Mouse (Mus musculus) liver, postnatal 0 days (tissue): Measurements from ENCODE around the gene Irf2bpl. TPM values are rescaled to one million over a fixed set of nuclear protein-coding genes. Genes with fewer than 3 reads are reported as not detected.
A peak's percentile ranks its signal among the peaks of the same experiment; 100 is the strongest.

Experiments used
- ATAC-seq: fragments of 200-750 bp; cut with Nextera tagmentation; 2 replicates; pipeline ENCODE4 v1.8.0; 2017; ENCODE audit warnings: mild to moderate bottlenecking, moderate library complexity
- DNase-seq: peaks from one replicate; pipeline ENCODE4 v3.0.0-alpha.2; 2016
- H3K27ac ChIP-seq: fragments of 300-500 bp; sonication (generic); 2 replicates; pipeline ENCODE4 v1.5.1; 2014; ENCODE audit warnings: antibody characterized with exemption, moderate library complexity, mild to moderate bottlenecking, low read depth
- H3K27me3 ChIP-seq: fragments of 300-500 bp; sonication (generic); 2 replicates; pipeline ENCODE4 v1.6.1; 2014; ENCODE audit warnings: low read length, control low read depth, mixed read lengths; ENCODE audit not compliant: insufficient read depth
- H3K36me3 ChIP-seq: fragments of 300-500 bp; sonication (generic); replicated peaks from 2 replicates; pipeline ENCODE4 v1.6.1; 2014; ENCODE audit warnings: mild to moderate bottlenecking, control low read depth, low read length, moderate library complexity, mixed read lengths; ENCODE audit not compliant: insufficient read depth
- H3K4me1 ChIP-seq: fragments of 300-500 bp; sonication (generic); 2 replicates; pipeline ENCODE4 v1.6.1; 2014; ENCODE audit warnings: antibody characterized with exemption, mild to moderate bottlenecking, control low read depth; ENCODE audit not compliant: insufficient read depth
- H3K4me2 ChIP-seq: fragments of 300-500 bp; sonication (generic); 2 replicates; pipeline ENCODE4 v1.6.1; 2014; ENCODE audit warnings: low read depth, mild to moderate bottlenecking, low read length, moderate library complexity, mixed read lengths
- H3K4me3 ChIP-seq: fragments of 300-500 bp; sonication (generic); 2 replicates; pipeline ENCODE4 v1.5.1; 2014; ENCODE audit warnings: low read depth, low read length
- H3K9ac ChIP-seq: fragments of 300-500 bp; sonication (generic); replicated peaks from 2 replicates; pipeline ENCODE4 v1.6.1; 2014; ENCODE audit warnings: mild to moderate bottlenecking, moderate library complexity
- H3K9me3 ChIP-seq: fragments of 300-500 bp; sonication (generic); 2 replicates; pipeline ENCODE4 v1.6.1; 2016; ENCODE audit warnings: mild to moderate bottlenecking, control low read depth, low read length, mixed read lengths
- CTCF ChIP-seq: sonication (generic); IDR thresholded peaks from 2 replicates; pipeline ENCODE4 v1.5.1; 2016; ENCODE audit warnings: antibody characterized with exemption, low read depth
- EP300 ChIP-seq: IDR thresholded peaks from 2 replicates; pipeline ENCODE4 v1.6.1; 2016; ENCODE audit warnings: antibody characterized with exemption, low read depth, mild to moderate bottlenecking
- WGBS: fragments of 180-500 bp; shearing (Covaris S2); extraction: QIAGEN DNeasy Blood & Tissue Kit; methylation state at CpG from one replicate; pipeline ENCODE4 v1.1.7; 2014; ENCODE audit not compliant: insufficient replicate concordance; 5-methylcytosine and 5-hydroxymethylcytosine counted together
- polyA plus RNA-seq: library from polyadenylated mRNA; unstranded; fragments of >200 nt; fragmentation: Nextera tagmentation; extraction: Ambion mirVana; gene quantifications from 2 replicates; pipeline ENCODE4 v1.2.1, GENCODE M21; 2015

The Irf2bpl gene
- polyA plus RNA-seq, 1 experiment from 2014 or later = 5.0 TPM

DNA sequence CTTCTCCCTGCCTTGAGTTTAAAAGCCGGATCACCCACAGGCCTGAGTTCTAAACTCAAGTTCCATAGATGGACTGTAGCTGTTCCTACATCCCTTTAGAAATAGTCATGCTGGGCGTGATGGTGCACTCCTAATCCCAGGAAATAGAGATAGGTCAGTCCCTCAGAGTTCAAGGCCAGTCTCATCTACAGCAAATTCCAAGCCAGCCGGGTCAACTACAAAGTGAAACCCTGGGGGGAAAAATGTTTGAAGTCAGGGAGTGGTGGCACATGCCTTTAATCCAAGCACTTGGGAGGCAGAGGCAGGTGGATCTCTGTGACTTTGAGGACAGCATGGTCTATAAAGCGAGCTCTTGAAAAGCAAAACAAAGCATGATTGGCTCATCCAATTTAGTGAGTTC, 7.6 kb downstream of the Irf2bpl start:
- no peak overlapping the region for H3K4me2 ChIP-seq
- TF ChIP-seq EP300 (no peak), CTCF (no peak)
- WGBS = 85% methylated on average over 4 of the region's 4 CpGs
- H3K9me3 ChIP-seq = no peaks in the 10 kb centered on the region
- no peak overlapping the region for H3K27ac ChIP-seq
- peaks cover 7% of the 10 kb centered on the region; the same call in 1 of the 2 replicates for H3K4me1 ChIP-seq
- no peaks in the 10 kb centered on the region for H3K36me3 ChIP-seq
- H3K4me3 ChIP-seq = no peak overlapping the region
- peaks cover 5% of the 10 kb centered on the region for H3K27me3 ChIP-seq
- no peak overlapping the region for H3K9ac ChIP-seq
- ATAC-seq = no peak
- no peak for DNase-seq

DNA sequence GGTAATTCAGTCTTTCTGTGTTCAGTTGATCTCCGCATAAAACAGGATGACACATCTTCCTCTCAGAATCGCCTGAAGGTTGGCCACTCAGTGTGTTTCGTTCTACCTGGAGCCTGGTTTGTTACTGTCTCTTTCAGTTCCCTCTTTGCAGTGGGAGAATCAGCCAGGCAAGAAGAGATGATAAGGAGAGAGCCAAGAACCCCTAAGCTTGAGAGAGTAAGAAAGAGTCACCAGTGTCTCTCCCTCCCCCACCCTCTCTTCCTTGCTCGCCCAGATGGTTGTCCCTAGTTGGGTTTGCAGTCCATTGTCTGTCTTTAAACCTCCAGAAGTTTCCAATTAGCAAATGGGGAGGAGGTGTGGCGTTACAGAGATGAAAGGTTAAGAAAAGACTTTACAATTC, 8.5 kb downstream of the Irf2bpl start:
- no peak overlapping the region for H3K4me2 ChIP-seq
- TF ChIP-seq EP300 = no peak
- TF ChIP-seq CTCF = no peak
- H3K9me3 ChIP-seq = no peaks in the 10 kb centered on the region
- no peak for ATAC-seq
- H3K27ac ChIP-seq = no peak overlapping the region
- H3K36me3 ChIP-seq = no peaks in the 10 kb centered on the region
- WGBS = 61% methylated on average over 5 of the region's 5 CpGs
- no peak for DNase-seq
- H3K9ac ChIP-seq = no peak overlapping the region
- H3K27me3 ChIP-seq = no peaks in the 10 kb centered on the region
- H3K4me1 ChIP-seq = peaks cover 7% of the 10 kb centered on the region; the same call in 1 of the 2 replicates
- H3K4me3 ChIP-seq = no peak overlapping the region

DNA sequence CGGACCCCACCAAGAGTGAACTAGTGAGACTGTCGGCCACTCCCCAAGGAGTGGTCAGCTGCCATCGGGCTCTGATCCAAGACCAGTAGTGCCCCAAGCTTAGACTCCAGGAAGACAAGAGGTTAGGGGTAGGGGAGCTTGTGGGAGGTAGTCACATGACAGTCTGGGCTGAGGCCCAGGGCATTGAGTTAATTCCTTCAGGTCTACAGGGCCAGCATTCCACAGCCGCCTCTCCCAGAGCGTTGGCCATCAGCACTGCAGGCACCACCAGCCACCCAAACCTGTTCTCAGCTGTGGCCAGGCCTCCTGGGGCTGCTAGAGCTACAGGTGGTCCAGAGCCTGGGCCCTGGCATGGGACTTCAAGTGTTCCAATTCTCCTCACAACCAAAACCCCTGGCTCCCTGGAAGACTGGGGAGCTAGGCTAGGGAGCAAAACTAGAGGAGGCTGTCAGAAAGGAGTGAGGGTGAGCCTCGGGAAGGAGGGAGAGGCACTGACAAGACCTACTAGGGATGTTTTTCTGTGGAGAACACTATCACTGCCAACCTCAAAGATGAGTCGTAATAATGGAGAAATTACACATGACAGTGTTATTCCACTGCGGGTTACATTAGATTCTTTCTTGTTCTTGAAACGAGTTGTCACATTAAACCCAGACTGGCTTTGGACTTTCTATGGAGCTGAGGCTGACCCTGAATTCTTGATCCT, 12.1 kb downstream of the Irf2bpl start:
- Histone ChIP-seq H3K27me3 (no peaks in the 10 kb centered on the region), H3K4me2 (no peak overlapping the region), H3K27ac (no peak overlapping the region; the same call in 1 of the 2 replicates), H3K9me3 (no peaks in the 10 kb centered on the region), H3K4me1 (no peaks in the 10 kb centered on the region), H3K9ac (no peak overlapping the region), H3K36me3 (no peaks in the 10 kb centered on the region), H3K4me3 (no peak overlapping the region)
- WGBS = 77% methylated on average over 9 of the region's 9 CpGs
- DNase-seq (no peak), ATAC-seq (no peak)
- no peak for TF ChIP-seq CTCF
- no peak for TF ChIP-seq EP300

DNA sequence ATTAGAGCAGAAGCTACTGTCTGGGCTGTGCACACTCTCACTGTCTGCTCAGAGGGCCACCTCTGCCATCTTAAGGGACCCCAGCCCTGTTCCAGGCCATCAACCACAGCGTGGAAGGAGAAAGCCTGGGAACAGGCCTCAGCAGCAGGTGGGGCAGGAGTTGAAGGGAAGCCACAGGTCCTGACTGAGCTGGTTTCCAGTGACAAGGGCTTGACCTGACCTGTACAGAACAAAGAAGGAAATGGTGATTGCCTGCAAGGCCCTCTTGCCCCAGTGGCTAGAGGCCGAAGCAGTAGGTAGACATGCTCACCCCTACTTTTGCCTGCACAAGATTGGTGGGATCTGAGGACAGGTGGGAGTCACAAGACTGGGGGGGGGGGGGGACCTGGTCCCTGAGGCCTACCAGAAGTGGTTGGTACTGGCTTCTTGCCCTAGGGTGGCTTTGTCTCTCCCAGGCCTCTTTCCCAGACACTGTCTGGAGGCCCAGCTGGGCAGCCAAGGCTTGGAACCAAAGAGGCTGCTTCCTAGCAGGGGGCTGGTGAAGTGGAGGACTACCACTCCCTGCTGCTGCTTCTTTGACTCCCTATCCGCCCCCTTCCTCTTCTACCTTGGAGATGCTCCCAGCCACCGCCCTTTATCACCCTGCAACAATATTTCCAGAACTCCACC, 12.8 kb downstream of the Irf2bpl start:
- no peak overlapping the region for H3K4me3 ChIP-seq
- no peaks in the 10 kb centered on the region for H3K4me1 ChIP-seq
- H3K27me3 ChIP-seq = no peaks in the 10 kb centered on the region
- 78% methylated on average over 4 of the region's 4 CpGs for WGBS
- H3K36me3 ChIP-seq = no peaks in the 10 kb centered on the region
- ATAC-seq (no peak), DNase-seq (no peak)
- no peaks in the 10 kb centered on the region for H3K9me3 ChIP-seq
- H3K9ac ChIP-seq = no peak overlapping the region
- H3K4me2 ChIP-seq = no peak overlapping the region
- H3K27ac ChIP-seq = no peak overlapping the region
- no peak for TF ChIP-seq CTCF
- TF ChIP-seq EP300 = no peak

DNA sequence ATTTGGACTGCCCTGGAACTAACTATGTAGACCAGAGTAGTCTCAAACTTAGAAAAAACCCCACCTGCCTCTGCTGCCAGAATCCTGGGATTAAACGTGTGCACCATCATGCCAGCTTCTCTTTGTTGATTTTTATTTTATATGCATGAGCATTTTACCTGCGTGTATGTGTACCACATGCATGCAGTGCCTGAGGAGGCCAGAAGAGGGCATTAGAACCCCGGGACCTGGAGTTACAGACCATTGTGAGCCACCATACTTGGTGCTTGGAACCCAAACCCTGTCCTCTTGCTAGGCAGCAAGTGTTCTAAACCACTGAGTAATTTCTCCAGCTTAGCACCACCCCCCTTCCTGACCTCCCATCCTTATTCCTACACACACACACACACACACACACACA, 13.6 kb downstream of the Irf2bpl start:
- DNase-seq (no peak), ATAC-seq (no peak)
- Histone ChIP-seq H3K27me3 (no peaks in the 10 kb centered on the region), H3K9me3 (no peaks in the 10 kb centered on the region), H3K4me1 (no peaks in the 10 kb centered on the region), H3K27ac (no peak overlapping the region), H3K4me3 (no peak overlapping the region), H3K36me3 (no peaks in the 10 kb centered on the region), H3K9ac (no peak overlapping the region), H3K4me2 (no peak overlapping the region)
- WGBS = 84% methylated on average over 3 of the region's 3 CpGs
- no peak for TF ChIP-seq EP300
- TF ChIP-seq CTCF = peak; percentile 35

DNA sequence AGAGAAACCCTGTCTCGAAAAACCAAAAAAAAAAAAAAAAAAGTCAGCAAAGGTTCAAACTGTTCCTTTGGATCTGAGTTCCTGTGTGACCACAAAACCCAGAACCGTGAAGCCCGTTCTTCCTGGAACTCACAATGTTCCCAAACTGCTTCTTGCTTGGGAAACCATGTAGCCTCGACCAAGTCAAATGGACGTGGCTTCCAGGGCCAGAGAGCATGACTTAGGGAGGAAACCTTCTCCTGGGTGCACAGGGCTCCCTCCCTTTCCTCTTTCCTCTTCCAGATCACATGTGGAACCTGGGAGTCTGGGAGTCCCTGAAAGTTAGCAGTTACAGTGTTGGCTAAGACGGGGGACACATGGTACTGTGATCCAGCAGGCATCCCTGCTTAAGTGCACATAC, 14.8 kb downstream of the Irf2bpl start:
- H3K4me3 ChIP-seq = no peak overlapping the region
- 76% methylated on average over 6 of the region's 6 CpGs for WGBS
- H3K4me1 ChIP-seq = no peaks in the 10 kb centered on the region
- no peak overlapping the region for H3K4me2 ChIP-seq
- H3K27me3 ChIP-seq = no peaks in the 10 kb centered on the region
- ATAC-seq (no peak), DNase-seq (no peak)
- no peak overlapping the region for H3K9ac ChIP-seq
- TF ChIP-seq CTCF (no peak), EP300 (no peak)
- H3K36me3 ChIP-seq = no peaks in the 10 kb centered on the region
- H3K9me3 ChIP-seq = no peaks in the 10 kb centered on the region
- H3K27ac ChIP-seq = no peak overlapping the region
